Mouse (Mus musculus) ovary, postnatal 14 days (tissue): ENCODE data around the gene Foxred2.

Experiments
- DNase-seq: peaks from one replicate; pipeline ENCODE4 v3.0.0; 2022; ENCODE audit warnings: low spot score

Gene Foxred2

GRCm38 (mm10) chr15:77945711-77946110 is 10.8 kb downstream of the Foxred2 start:
- DNase-seq, result no peak

- DNase-seq, result no peak
Observed at GRCm38 (mm10) chr15:77941563-77941962, 15.0 kb downstream of the Foxred2 start.

GRCm38 (mm10) chr15:77938516-77938915 is 18.0 kb downstream of the Foxred2 start:
- no peak for DNase-seq

GRCm38 (mm10) chr15:77935673-77936375 is 20.7 kb downstream of the Foxred2 start:
- no peak for DNase-seq

- DNase-seq, result no peak
Observed at GRCm38 (mm10) chr15:77934968-77935367, 21.6 kb downstream of the Foxred2 start.

- peak; percentile 31 for DNase-seq
Observed at GRCm38 (mm10) chr15:77934326-77934725, 22.2 kb downstream of the Foxred2 start.

- peak; percentile 100 for DNase-seq
Observed at GRCm38 (mm10) chr15:77933770-77934169, 22.8 kb downstream of the Foxred2 start.

- DNase-seq, result no peak
Observed at GRCm38 (mm10) chr15:77933222-77933621, 23.3 kb downstream of the Foxred2 start.

- DNase-seq, result no peak
Observed at GRCm38 (mm10) chr15:77931689-77932016, 24.9 kb downstream of the Foxred2 start.

GRCm38 (mm10) chr15:77930986-77931688 is 25.4 kb downstream of the Foxred2 start:
- DNase-seq, result no peak

GRCm38 (mm10) chr15:77929804-77930203 is 26.7 kb downstream of the Foxred2 start:
- DNase-seq, result no peak

- peak; percentile 90 for DNase-seq
Observed at GRCm38 (mm10) chr15:77928673-77929331, 27.7 kb downstream of the Foxred2 start, which contains the start of gene Txn2. Gene Txn2 (minus strand): TSS chr15:77929006.

GRCm38 (mm10) chr15:77928091-77928490 is 28.4 kb downstream of the Foxred2 start:
- DNase-seq, result no peak

- no peak for DNase-seq
Observed at GRCm38 (mm10) chr15:77926921-77927320, 29.6 kb downstream of the Foxred2 start.

GRCm38 (mm10) chr15:77925195-77925594 is 31.3 kb downstream of the Foxred2 start:
- no peak for DNase-seq

GRCm38 (mm10) chr15:77923267-77924035 is 33.1 kb downstream of the Foxred2 start:
- no peak for DNase-seq

GRCm38 (mm10) chr15:77922710-77923109 is 33.8 kb downstream of the Foxred2 start:
- DNase-seq, result no peak

- no peak for DNase-seq
Observed at GRCm38 (mm10) chr15:77921636-77922035, 34.9 kb downstream of the Foxred2 start.

GRCm38 (mm10) chr15:77920511-77921462 is 35.7 kb downstream of the Foxred2 start:
- no peak for DNase-seq

- no peak for DNase-seq
Observed at GRCm38 (mm10) chr15:77919441-77919840, 37.1 kb downstream of the Foxred2 start.
